Mouse (Mus musculus): ENCODE results near the gene Igf1r.

DNA sequence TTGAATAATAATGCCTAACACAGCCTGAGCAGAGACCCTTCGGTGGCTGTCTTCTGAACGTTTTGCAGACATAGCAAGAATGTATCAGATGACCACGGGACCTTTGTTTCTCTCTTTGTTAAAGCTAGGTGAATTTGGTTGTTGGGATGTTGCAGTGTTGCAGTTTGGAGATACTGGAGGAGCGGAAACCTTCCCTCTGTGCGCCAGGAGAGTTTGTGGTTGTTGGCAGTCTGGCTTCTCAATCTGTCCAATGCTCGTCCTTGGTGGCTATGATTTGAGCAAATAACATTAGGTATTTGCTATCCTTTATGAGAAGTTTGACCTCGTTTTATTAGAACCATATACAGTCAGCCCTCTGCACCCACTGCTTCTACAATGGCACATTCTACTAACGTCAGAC is 30.2 kb downstream of the Igf1r start:
- no peak for TF ChIP-seq CTCF (IDR thresholded peaks at IDR 0.05; ENCODE audit: control insufficient read depth, insufficient read depth, insufficient read length)
- TF ChIP-seq MAX (IDR thresholded peaks at IDR 0.05), result no peak
- TF ChIP-seq MYOD1 (IDR thresholded peaks at IDR 0.05; ENCODE audit: control insufficient read depth, insufficient read length, low read depth), result no peak
